Mouse (Mus musculus): Measurements from ENCODE around the gene Syt7. TPM values are rescaled to one million over a fixed set of nuclear protein-coding genes. Genes with fewer than 3 reads are reported as not detected.

The Syt7 gene
- polyA plus RNA-seq, 1 experiment = 85.2 TPM

DNA sequence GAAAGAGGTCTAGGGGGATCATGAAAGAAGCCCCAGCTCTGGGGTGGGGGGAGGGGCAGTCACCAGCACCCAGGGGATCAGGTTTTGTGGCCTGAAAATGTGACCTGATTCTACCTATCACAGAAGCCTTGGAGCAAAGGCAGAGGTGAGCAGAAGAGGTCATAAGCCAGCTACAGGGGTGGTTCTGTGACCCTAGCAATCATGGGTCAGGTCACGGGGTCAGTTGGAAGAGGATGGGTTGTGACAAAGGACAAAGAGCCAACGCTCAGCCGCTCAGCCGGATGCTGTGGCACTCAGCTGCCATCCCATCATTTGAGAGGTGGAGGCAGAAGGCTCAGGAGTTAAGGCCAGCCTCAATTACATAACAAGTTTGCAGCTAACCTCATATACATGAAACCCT is 75.5 kb downstream of the Syt7 start:
- TF ChIP-seq CTCF (IDR thresholded peaks at IDR 0.05; ENCODE audit: borderline replicate concordance, extremely low read depth, insufficient read depth, insufficient read length) = no peak
- TF ChIP-seq POLR2A (IDR thresholded peaks at IDR 0.05; ENCODE audit: borderline replicate concordance, extremely low read depth, insufficient read depth, insufficient read length, poor library complexity, severe bottlenecking) = no peak
- DNase-seq (ENCODE audit: low read depth) = no peak

DNA sequence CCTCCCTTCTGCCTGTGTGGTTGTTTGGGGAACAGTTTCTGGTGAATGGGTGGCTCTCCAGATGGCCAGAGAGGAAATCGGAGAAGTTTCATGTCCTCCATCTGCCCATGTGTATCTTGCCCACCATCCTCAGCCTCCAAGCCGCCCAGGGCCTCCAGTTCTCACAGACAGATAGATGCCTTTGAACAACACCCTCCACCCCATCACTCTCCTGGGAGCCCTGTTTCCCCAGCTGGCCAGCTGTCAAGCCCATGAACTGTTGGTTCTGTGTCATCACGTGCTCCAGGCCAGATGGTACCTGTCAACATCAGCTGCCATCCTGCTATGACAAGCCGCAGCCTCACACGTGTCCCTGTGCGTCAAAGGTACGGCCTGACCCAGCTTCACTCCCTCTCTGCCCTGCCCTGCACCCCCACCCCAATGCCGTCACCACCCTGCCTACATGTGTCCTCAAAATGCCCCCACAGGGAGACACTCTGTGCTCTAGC is 80.3 kb downstream of the Syt7 start:
- TF ChIP-seq CTCF (IDR thresholded peaks at IDR 0.05; ENCODE audit: borderline replicate concordance, extremely low read depth, insufficient read depth, insufficient read length) (no peak), POLR2A (IDR thresholded peaks at IDR 0.05; ENCODE audit: borderline replicate concordance, extremely low read depth, insufficient read depth, insufficient read length, poor library complexity, severe bottlenecking) (no peak)

DNA sequence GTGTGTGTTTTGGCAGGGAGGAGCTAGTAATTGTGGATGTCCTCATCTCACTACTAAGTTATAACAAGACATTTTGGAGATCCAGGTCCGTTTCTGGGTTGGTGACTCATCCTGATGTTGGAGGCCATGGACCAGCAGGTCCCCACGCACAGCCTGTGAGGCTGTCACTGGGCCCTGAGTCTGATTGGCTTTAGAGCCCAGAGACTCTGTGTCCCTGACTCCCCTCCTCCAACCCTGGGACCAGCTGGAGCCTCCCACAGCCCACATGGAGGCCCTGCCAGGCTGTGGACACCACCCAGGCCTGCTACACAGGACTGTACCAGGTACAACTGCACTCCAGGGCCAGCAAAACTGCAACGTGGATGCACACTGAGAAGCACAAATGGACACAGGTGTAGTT is 84.1 kb downstream of the Syt7 start:
- no peak for DNase-seq (ENCODE audit: low read depth)
- TF ChIP-seq POLR2A (IDR thresholded peaks at IDR 0.05; ENCODE audit: borderline replicate concordance, extremely low read depth, insufficient read depth, insufficient read length, poor library complexity, severe bottlenecking) = no peak
- no peak for TF ChIP-seq CTCF (IDR thresholded peaks at IDR 0.05; ENCODE audit: borderline replicate concordance, extremely low read depth, insufficient read depth, insufficient read length)

More for the DNA sequence above, 80.3 kb downstream of the Syt7 start:
- no peak for DNase-seq (ENCODE audit: low read depth)

DNA sequence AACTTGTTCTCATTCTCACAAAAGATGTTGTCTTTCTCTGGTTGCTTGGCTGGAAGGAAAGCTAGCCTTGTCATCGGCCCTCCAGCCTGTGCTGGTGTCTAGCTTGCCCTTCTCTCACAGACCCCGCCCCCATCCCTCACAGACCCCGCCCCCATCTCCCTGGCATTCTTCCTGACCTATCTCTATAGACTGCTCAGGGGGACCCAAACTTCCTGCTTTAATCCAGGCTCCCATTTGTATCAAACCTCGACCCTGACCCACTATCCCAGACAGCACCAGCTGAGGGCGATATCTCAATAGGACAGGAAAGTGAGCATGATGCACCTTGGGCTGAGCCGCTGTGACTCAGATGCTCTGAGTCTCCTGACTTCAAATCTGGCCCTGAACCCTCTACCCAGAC is 84.9 kb downstream of the Syt7 start:
- TF ChIP-seq CTCF (IDR thresholded peaks at IDR 0.05; ENCODE audit: borderline replicate concordance, extremely low read depth, insufficient read depth, insufficient read length) (0 out of 2 replicates have a peak, but pooled peaks have one; percentile 9), POLR2A (IDR thresholded peaks at IDR 0.05; ENCODE audit: borderline replicate concordance, extremely low read depth, insufficient read depth, insufficient read length, poor library complexity, severe bottlenecking) (no peak)
- DNase-seq (ENCODE audit: low read depth) = no peak

DNA sequence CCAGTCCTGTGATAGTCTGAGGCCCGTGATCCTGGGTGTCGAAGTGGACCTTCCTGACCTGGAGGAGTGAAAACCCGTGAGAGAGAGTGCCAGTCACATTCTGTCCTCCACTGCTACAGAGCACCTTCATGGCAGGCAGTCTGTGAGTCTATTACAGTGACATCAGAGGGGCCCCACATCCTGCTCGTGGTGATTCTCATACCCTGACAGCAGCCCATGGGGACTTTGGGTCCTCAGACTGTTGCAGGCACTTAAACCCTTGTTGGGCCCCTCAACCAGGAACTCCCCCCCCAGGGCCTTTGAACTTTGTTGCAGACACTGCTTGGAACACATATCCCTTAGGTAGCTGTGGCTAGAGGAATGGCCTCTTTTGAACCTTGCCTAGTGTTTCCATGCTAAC is 90.7 kb downstream of the Syt7 start:
- DNase-seq (ENCODE audit: low read depth) = no peak
- TF ChIP-seq POLR2A (IDR thresholded peaks at IDR 0.05; ENCODE audit: borderline replicate concordance, extremely low read depth, insufficient read depth, insufficient read length, poor library complexity, severe bottlenecking) (no peak), CTCF (IDR thresholded peaks at IDR 0.05; ENCODE audit: borderline replicate concordance, extremely low read depth, insufficient read depth, insufficient read length) (no peak)

DNA sequence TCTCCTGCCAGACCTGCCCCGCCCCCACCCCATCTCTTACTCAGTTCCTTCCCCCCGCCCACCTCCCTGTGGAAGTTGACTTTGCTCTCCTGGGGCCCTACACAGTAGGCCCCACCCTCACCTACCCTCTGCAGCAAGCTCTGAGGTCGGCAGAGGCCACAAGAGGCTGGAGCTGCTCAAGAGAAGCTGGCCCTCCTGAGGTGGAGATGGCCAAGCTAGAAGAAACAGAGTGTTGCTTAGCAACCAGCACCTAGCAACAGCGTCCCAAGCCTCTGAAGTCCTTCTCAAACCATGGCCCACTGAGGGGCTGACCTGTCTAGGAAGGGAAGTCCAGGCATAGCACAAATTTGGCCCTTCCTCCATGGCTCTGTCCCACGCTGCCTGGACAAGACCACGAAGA is 93.8 kb downstream of the Syt7 start, which contains the start of gene Ppp1r32:
TSS of gene Ppp1r32 (minus strand) at position 226 of the 400 bp plus-strand sequence.
- TF ChIP-seq POLR2A (IDR thresholded peaks at IDR 0.05; ENCODE audit: borderline replicate concordance, extremely low read depth, insufficient read depth, insufficient read length, poor library complexity, severe bottlenecking) = no peak
- no peak for TF ChIP-seq CTCF (IDR thresholded peaks at IDR 0.05; ENCODE audit: borderline replicate concordance, extremely low read depth, insufficient read depth, insufficient read length)
- DNase-seq (ENCODE audit: low read depth) = peak; percentile 84

DNA sequence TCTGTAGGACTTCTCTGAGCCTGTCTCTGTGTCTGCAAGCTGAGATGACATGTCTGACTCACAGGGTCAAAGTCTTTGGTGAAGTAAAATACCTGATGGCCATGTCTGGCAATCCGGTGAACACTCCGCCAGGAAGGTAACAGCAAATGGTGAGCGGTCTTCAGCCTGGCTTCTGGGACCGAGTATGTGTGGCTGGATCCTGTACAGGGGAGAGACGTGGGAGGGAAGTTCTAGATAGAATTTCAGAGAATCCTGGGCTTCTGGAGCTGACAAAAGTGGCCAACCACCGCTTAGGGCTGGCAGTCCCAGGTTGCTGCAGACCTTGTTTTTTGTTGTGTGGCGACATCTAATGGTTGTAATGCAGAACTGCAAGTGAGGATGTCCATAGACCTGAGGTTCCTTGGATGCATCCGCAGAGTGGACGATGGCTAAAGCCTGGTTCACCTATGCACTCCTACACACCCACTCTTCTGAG is 97.4 kb downstream of the Syt7 start:
- TF ChIP-seq CTCF (IDR thresholded peaks at IDR 0.05; ENCODE audit: borderline replicate concordance, extremely low read depth, insufficient read depth, insufficient read length) = peak; percentile 93
- no peak for TF ChIP-seq POLR2A (IDR thresholded peaks at IDR 0.05; ENCODE audit: borderline replicate concordance, extremely low read depth, insufficient read depth, insufficient read length, poor library complexity, severe bottlenecking)
- peak; percentile 88 for DNase-seq (ENCODE audit: low read depth)

DNA sequence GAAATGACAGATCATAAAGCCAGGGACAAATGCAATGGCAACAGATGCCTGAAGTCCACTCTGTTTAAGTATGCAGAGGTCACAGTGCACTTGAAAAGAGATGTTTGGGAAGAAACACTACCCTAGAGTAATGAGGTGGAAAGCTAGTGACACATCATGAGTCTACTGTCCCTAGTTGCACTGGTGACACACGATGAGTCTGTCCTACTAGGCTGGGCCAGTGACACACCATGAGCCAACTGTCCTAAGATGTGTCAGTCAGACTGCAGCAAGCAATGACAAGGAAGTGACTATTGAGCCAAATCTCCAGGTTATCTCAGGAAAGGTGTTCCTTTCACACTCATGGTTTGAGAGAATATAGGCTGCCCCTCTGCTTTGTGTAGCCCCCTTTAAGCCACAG is 106.8 kb downstream of the Syt7 start:
- DNase-seq (ENCODE audit: low read depth) = no peak
- TF ChIP-seq POLR2A (IDR thresholded peaks at IDR 0.05; ENCODE audit: borderline replicate concordance, extremely low read depth, insufficient read depth, insufficient read length, poor library complexity, severe bottlenecking) (no peak), CTCF (IDR thresholded peaks at IDR 0.05; ENCODE audit: borderline replicate concordance, extremely low read depth, insufficient read depth, insufficient read length) (no peak)

DNA sequence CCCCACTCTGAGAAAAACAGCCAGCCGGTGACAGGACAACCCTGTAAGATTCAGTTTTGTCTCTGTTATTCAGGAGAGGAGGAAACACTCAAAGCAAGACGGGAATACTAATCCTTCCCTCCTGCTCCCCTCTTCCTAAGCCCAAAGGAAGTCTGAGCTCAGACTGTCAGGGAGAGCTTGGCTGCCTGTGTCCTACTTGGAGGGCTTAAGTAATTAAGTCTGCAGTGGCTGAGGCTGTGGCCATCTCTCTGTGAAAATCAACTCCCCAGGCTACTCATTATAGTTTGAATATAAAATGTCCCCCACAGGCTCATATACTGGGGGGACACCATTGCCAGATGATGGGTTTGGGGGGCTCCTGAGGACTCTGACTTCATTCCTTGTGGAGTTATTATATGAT is 108.1 kb downstream of the Syt7 start:
- peak; percentile 23 for DNase-seq (ENCODE audit: low read depth)
- TF ChIP-seq POLR2A (IDR thresholded peaks at IDR 0.05; ENCODE audit: borderline replicate concordance, extremely low read depth, insufficient read depth, insufficient read length, poor library complexity, severe bottlenecking) (no peak), CTCF (IDR thresholded peaks at IDR 0.05; ENCODE audit: borderline replicate concordance, extremely low read depth, insufficient read depth, insufficient read length) (no peak)

DNA sequence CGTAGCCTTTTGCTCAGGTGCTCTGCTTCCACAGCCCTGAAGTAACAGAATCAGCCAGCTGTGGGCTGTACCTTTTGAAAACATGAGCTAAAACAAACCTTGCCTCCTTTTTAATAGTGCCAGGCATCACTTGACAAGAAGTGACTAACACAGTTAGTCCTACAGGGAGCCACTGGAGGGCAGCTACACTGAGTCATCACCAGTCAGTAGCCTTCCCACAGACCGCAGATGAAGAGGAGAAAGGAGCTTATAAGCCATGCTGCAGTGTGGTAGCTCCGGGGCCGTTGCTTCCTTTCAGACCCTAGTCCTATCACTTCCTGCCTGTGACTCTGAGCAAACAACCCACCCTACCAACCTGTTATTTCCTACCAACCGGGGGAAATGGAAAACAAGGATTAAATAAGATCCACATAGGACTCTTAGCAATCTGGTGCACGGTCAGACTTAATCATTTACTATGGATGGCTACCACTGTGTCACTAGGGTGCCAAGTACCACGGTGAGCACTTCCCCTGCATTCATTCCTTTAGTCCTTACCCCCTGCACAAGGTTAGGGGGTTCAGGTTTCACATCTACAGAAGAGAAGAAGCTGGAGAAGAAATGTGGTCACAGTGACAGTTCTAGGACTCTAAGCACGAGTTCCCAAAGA is 108.7 kb downstream of the Syt7 start:
- no peak for DNase-seq (ENCODE audit: low read depth)
- TF ChIP-seq CTCF (IDR thresholded peaks at IDR 0.05; ENCODE audit: borderline replicate concordance, extremely low read depth, insufficient read depth, insufficient read length) (no peak), POLR2A (IDR thresholded peaks at IDR 0.05; ENCODE audit: borderline replicate concordance, extremely low read depth, insufficient read depth, insufficient read length, poor library complexity, severe bottlenecking) (no peak)

DNA sequence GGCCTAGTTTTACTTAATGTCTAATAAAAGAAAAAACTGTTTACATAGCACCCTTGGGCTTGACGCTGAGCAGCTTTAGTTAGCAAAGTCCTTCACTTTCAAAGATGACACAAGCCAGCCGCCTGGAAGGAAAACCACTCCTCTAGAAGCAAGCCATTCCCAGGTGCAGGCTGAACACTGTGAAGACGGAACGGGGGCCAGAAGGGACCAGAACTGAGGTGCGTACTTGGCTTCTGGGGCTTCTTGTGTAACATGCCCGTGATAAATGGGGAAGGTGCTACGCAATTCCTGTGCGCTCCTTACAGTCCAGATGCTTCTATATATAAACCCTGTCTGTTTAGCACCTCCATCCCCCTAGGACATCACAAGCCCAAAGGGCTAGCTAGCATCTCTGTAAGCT is 111.7 kb downstream of the Syt7 start:
- DNase-seq (ENCODE audit: low read depth) = no peak
- TF ChIP-seq CTCF (IDR thresholded peaks at IDR 0.05; ENCODE audit: borderline replicate concordance, extremely low read depth, insufficient read depth, insufficient read length) = no peak
- no peak for TF ChIP-seq POLR2A (IDR thresholded peaks at IDR 0.05; ENCODE audit: borderline replicate concordance, extremely low read depth, insufficient read depth, insufficient read length, poor library complexity, severe bottlenecking)

DNA sequence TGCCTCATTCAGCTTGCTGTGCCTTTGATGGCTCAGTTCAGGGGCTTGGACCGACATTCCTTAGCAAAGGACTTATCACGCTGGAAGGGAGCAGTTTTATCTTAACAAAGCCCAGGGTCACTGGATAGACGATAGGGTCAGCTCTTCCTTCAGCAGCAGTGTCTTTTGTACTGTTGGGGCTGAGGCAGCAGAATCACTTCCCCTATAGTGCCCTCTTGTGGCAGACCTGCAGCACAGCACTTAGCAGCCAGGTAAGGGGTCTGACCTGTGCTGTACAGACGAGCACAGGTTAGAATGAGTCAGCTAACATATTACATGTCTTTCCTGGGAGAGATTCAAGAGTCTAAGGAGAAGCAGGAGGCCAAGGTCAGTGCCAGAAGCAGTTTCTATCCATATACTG is 113.7 kb downstream of the Syt7 start:
- peak; percentile 95 for TF ChIP-seq CTCF (IDR thresholded peaks at IDR 0.05; ENCODE audit: borderline replicate concordance, extremely low read depth, insufficient read depth, insufficient read length)
- no peak for TF ChIP-seq POLR2A (IDR thresholded peaks at IDR 0.05; ENCODE audit: borderline replicate concordance, extremely low read depth, insufficient read depth, insufficient read length, poor library complexity, severe bottlenecking)
- peak; percentile 72 for DNase-seq (ENCODE audit: low read depth)

Other genes with a start within 250 kb of the Syt7 start
- 136 and 139 TPM in 2 replicates for gene Fads1, start 206.2 kb upstream of the Syt7 start, polyA plus RNA-seq (2012; rRNA removed)
- 108 and 164 TPM in 2 replicates for gene Tmem258, start 185.1 kb upstream of the Syt7 start, polyA plus RNA-seq (2012; rRNA removed)
- 26.6 and 34.3 TPM in 2 replicates for gene Fen1, start 184.9 kb upstream of the Syt7 start, polyA plus RNA-seq (2012; rRNA removed)
- 1.4 and 2.4 TPM in 2 replicates for gene Myrf, start 148.3 kb upstream of the Syt7 start, polyA plus RNA-seq (2012; rRNA removed)
- 20.2 and 24.8 TPM in 2 replicates for gene Dagla, start 84.2 kb upstream of the Syt7 start, polyA plus RNA-seq (2012; rRNA removed)
- 1.4 and 2.0 TPM in 2 replicates for gene Lrrc10b, start 68.4 kb downstream of the Syt7 start, polyA plus RNA-seq (2012; rRNA removed)
- 2.3 and 2.5 TPM in 2 replicates for gene Ppp1r32, start 93.8 kb downstream of the Syt7 start, polyA plus RNA-seq (2012; rRNA removed)
- gene Cpsf7, start 136.2 kb downstream of the Syt7 start, polyA plus RNA-seq (2012; rRNA removed) = 116 and 131 TPM in 2 replicates
- 45.3 and 49.9 TPM in 2 replicates for gene Sdhaf2, start 137.1 kb downstream of the Syt7 start, polyA plus RNA-seq (2012; rRNA removed)
- gene Tmem216, start 167.1 kb downstream of the Syt7 start, polyA plus RNA-seq (2012; rRNA removed) = 40.9 and 74.9 TPM in 2 replicates
- 21.2 and 27.5 TPM in 2 replicates for gene Cyb561a3, start 188.1 kb downstream of the Syt7 start, polyA plus RNA-seq (2012; rRNA removed)
- 31.0 and 39.4 TPM in 2 replicates for gene Tmem138, start 188.3 kb downstream of the Syt7 start, polyA plus RNA-seq (2012; rRNA removed)
- gene Ddb1, start 216.2 kb downstream of the Syt7 start, polyA plus RNA-seq (2012; rRNA removed) = 206 and 237 TPM in 2 replicates
- 35.8 and 38.2 TPM in 2 replicates for gene Tkfc, start 216.6 kb downstream of the Syt7 start, polyA plus RNA-seq (2012; rRNA removed)
- 1.1 TPM in 2 replicates for gene Vwce, start 245.1 kb downstream of the Syt7 start, polyA plus RNA-seq (2012; rRNA removed)

Data from brain, embryonic 14.5 days (tissue).